Mouse (Mus musculus) 3T3-L1 (cell line): ENCODE measurements at regions not wholly inside any gene's neighbourhood (a gene's known extent, or its start where the extent isn't known, plus 50 kb on each side); places are given as distances from the start of the nearest gene placed in this dataset.
"Not testable (repeated sequence)": the region's sequence is repeated elsewhere in the genome, so short reads cannot be mapped to it uniquely, and the experiment has no call there.

Experiments
- DNase-seq: peaks from one replicate; pipeline ENCODE4 v3.0.0-alpha.2; 2015; ENCODE audit warnings: low read depth, low spot score

GRCm38 (mm10) chr4:9724801-9725200 lies 1149.5 kb upstream of the 2610301B20Rik start:
- not testable (repeated sequence) for DNase-seq

GRCm38 (mm10) chr4:9737691-9738090 lies 1136.6 kb upstream of the 2610301B20Rik start:
- DNase-seq = no peak

GRCm38 (mm10) chr4:9747411-9747938 lies 1126.8 kb upstream of the 2610301B20Rik start:
- no peak for DNase-seq

- no peak for DNase-seq
Observed at GRCm38 (mm10) chr4:9748110-9748509, 1126.2 kb upstream of the 2610301B20Rik start.

- no peak for DNase-seq
Observed at GRCm38 (mm10) chr4:9749877-9750276, 1124.4 kb upstream of the 2610301B20Rik start.

- DNase-seq = no peak
Observed at GRCm38 (mm10) chr4:9750404-9750803, 1123.9 kb upstream of the 2610301B20Rik start.

- DNase-seq = no peak
Observed at GRCm38 (mm10) chr4:9763321-9763720, 1111.0 kb upstream of the 2610301B20Rik start.

GRCm38 (mm10) chr4:9769633-9770205 lies 1104.6 kb upstream of the 2610301B20Rik start:
- peak; percentile 64 for DNase-seq

GRCm38 (mm10) chr4:9770372-9771102 lies 1103.8 kb upstream of the 2610301B20Rik start:
- peak; percentile 71 for DNase-seq

- peak; percentile 73 for DNase-seq
Observed at GRCm38 (mm10) chr4:9771103-9771474, 1103.2 kb upstream of the 2610301B20Rik start.

- no peak for DNase-seq
Observed at GRCm38 (mm10) chr4:9778391-9778790, 1095.9 kb upstream of the 2610301B20Rik start.

- DNase-seq = peak; percentile 44
Observed at GRCm38 (mm10) chr4:9779594-9779993, 1094.7 kb upstream of the 2610301B20Rik start.

GRCm38 (mm10) chr4:9780179-9780578 lies 1094.1 kb upstream of the 2610301B20Rik start:
- DNase-seq = peak; percentile 56

GRCm38 (mm10) chr4:9781318-9781717 lies 1093.0 kb upstream of the 2610301B20Rik start:
- no peak for DNase-seq

GRCm38 (mm10) chr4:9787795-9788365 lies 1086.4 kb upstream of the 2610301B20Rik start:
- DNase-seq = no peak

GRCm38 (mm10) chr4:9790478-9790877 lies 1083.8 kb upstream of the 2610301B20Rik start:
- no peak for DNase-seq
